Mouse (Mus musculus) kidney, postnatal 25 days (tissue): ENCODE results near the gene Oscar.
"Not testable (repeated sequence)": the region's sequence is repeated elsewhere in the genome, so short reads cannot be mapped to it uniquely, and the experiment has no call there.

Source experiments
- DNase-seq, 2 experiments: peaks; one replicate each; pipeline ENCODE4 v3.0.0; 2021; ENCODE audit warnings: mixed read lengths in 2 of 2

Gene Oscar

DNA sequence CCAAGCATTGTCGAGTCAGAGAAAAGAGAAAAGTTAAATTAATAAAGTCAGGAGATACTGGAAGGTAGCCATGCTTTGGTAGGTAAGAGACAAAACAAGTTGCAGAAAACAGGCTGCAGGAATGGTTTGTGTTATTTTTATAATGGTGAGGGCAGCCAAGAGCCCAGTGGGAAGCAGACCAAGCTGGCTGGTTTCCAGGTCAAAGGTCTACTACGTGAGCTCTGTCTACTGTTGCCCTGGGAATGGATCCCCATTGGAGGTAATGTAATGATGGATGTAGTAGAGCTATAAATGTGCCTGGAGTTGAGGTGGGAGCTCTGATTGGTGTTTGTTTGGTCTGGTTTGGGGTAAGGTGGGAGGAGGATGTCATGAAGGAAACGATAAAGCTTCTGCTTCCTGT, 6.9 kb downstream of the Oscar start:
- peak; percentile 85 to 87 for DNase-seq

GRCm38 (mm10) chr7:3608668-3609067, 7.3 kb downstream of the Oscar start:
- DNase-seq, result no peak

DNA sequence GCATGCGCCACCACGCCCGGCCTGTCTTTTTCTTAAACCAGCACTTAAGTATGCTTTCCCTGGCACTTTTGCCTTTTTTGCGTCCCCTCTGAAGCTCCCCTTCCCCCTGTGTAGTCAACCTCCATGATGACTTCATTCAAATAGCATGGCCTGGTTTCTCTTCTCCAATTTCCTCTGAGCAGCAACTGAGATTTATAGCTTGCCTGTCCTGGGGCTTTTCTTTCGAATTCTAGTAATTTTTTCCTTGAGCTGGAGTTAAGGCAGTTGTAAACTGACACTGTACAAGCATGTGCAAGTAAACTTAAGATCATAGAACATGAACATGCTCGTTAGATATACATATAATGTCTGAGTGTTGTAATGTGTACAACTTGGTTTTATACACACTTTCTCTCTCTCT, 8.6 kb downstream of the Oscar start:
- no peak for DNase-seq

GRCm38 (mm10) chr7:3606798-3607197, 9.2 kb downstream of the Oscar start:
- DNase-seq, result peak; percentile 64 to 67

DNA sequence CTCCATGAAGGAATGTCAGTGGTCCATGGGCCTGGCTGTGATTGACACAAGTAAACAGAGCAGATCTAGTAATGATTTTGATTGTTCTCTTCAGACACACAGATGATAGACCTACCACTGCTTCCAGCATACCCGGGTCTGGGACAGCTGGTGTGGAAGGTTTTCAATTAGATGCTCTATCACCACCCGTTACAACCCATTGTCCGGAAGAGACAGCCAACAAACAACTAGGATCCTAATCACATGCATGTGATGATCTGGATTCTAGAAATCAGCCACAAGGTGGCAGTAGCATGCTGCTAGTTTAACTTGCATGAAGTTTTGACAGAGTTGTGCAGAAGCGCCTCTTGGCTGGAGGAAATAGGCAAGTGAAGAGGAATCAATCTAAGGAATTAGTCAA, 14.8 kb downstream of the Oscar start:
- DNase-seq, result peak; percentile 64 to 87

- not testable (repeated sequence) for DNase-seq
These were observed 18.2 kb downstream of the Oscar start for GRCm38 (mm10) chr7:3597755-3598154.

DNA sequence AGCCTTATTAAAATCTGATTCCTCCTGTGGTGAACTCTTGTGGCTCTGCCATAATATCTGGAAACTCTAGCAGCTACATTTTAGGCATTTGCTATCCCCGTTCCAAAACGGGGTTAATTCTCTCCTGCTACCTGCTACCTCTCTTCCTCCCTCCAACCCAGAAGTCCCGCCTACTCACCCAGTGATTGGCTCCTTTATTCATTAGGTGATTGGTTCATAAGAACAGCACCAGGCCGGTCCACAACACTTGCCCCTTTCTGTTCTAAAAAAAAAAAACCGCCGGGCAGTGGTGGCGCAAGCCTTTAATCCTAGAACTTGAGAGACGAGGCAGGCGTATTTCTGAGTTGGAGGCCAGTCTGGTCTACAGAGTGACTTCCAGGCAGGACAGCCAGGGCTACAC, 20.8 kb downstream of the Oscar start:
- DNase-seq, result peak; percentile 58 to 72

- DNase-seq, result no peak
These were observed 21.3 kb downstream of the Oscar start for GRCm38 (mm10) chr7:3594686-3595085.

- DNase-seq, result no peak
These were observed 22.1 kb downstream of the Oscar start for GRCm38 (mm10) chr7:3593855-3594254.

DNA sequence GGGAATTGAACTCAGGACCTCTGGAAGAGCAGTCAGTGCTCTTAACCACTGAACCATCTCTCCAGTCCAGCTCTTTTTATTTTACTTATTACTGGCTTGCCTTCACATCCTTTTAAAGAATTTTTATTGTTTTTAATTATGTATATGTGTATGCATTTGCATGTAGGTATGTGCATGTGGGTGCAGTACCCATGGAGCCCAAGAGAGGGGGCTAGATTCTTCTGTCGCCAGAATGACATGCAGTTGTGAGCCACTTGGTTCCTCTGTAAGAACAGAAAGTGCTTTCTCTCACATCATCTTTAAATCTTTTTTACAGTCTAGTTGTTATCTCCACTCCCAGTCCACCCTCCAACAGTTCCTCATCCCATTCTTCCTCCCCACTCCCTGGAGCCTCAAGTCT, 24.4 kb downstream of the Oscar start:
- DNase-seq, result no peak

- no peak for DNase-seq
These were observed 25.4 kb downstream of the Oscar start for GRCm38 (mm10) chr7:3590550-3590949.

DNA sequence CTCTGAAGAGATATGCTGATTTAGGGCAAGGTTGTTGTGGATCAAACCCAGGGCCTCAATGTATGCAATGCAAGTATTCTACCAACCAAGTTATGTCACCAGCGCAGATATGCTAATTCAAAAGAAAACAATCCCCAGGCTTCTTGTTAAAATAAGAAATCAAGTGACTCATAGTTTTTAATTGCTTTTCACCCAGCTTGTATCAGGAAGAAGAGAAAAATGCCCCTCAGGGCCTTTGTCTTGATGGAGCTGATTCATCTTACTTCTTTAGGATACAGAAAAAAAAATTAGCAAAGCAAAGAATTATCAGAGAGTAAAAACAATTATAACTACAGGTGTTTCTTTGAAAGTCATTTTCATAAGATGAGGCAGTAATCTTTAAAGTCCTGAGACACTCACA, 28.7 kb downstream of the Oscar start:
- no peak for DNase-seq

DNA sequence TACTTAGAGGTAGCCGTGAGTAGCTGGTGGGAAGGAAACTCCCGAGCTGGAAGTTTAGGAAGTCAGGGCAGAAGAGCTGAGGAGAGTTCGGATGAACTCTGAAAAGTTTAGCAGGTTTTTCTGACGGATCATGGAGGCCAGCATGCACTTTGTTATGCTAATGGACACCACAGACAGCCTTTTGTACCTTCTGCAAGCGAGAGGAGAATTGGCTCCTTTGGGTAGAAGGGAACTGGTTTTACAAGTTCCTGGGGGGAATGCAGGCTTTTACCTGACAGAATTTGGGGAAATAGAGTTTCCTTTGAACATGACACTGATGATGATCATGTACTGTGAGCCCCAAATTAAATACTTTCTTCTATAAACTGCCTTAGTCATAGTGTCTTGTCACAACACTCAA, 29.7 kb downstream of the Oscar start:
- DNase-seq, result no peak

DNA sequence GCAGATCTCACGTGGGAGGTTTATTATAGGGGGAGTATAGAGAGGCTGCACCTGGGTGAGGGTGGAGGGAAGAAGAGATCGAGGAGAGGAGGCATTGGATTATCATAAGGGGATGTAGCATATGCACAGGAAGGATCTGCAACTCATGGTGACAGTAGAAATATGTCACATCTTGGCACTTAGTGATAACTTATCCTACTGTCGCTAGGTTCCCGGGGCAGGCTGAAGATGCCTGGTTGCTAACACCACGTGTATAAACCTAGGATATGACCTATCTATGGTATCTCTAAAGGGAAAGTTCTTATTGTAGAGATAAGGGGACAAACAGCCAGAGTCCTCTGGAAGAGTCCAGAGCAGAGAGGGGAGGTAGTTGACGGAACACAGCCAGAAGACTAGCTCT, 30.2 kb downstream of the Oscar start:
- DNase-seq, result no peak

DNA sequence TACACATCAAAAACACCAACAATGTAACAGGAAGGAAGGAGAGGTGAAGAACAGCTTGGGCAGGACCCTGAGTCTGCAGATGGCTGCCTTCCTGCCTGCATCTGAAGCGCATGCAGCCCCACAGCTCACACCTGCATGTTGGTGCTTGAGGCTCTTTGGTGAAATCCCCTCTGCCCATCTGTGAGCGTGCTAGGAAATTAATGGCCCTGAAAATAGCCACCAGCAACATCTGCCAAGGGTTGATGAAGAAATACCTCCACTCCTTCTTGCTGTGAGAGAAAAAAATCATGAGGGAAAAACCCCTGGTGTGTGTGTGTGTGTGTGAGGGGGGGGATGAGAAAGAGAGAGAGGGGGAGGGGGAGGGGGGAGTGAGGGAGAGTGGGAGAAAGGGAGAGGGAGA, 35.9 kb downstream of the Oscar start:
- DNase-seq, result no peak

GRCm38 (mm10) chr7:3578952-3579546, 36.9 kb downstream of the Oscar start:
- DNase-seq, result no peak

- no peak for DNase-seq
These were observed 37.8 kb downstream of the Oscar start for GRCm38 (mm10) chr7:3578196-3578595.

- DNase-seq, result no peak
These were observed 39.4 kb downstream of the Oscar start for GRCm38 (mm10) chr7:3576354-3577124.

- no peak for DNase-seq
These were observed 41.7 kb downstream of the Oscar start for GRCm38 (mm10) chr7:3574216-3574615.

- no peak for DNase-seq
These were observed 44.1 kb downstream of the Oscar start for GRCm38 (mm10) chr7:3571847-3572246.

DNA sequence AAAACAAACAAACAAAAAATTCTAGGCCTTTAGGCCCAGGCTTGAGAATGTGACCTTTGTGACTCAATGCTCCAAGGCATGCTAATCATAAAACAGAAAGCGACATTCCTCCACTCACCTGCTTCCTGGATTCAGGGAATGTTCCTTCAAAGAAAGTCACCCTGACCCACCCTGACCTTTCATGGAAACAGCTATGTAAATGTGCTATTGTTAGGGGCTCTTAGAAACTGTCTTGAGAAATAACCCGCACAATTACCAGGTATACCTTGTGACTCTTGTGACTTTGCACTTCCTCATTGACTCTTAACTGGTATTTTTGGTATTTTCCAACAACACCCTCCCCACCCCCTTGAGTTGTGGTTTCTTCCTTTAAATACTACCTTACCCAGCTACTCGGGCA, 45.4 kb downstream of the Oscar start:
- not testable (repeated sequence) for DNase-seq

DNA sequence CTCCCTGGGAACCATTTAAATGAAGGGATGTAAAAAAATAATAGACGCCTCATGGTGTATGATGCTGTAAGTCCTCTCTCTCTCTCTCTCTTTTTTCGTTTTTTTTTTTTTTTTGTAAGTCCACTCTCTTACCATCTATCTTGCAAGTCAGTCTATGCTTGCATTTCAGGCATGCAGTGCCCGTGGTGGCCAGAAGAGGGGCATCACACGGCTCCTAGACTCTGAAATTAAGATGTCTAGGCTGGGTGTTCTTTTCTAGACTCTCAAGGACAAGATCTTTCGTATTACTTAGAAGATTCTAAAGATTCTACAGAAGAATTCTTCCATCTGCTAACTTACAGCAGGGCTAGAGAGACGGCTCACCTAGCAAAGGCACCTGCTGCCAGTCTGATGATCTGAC, 46.2 kb downstream of the Oscar start:
- no peak for DNase-seq

DNA sequence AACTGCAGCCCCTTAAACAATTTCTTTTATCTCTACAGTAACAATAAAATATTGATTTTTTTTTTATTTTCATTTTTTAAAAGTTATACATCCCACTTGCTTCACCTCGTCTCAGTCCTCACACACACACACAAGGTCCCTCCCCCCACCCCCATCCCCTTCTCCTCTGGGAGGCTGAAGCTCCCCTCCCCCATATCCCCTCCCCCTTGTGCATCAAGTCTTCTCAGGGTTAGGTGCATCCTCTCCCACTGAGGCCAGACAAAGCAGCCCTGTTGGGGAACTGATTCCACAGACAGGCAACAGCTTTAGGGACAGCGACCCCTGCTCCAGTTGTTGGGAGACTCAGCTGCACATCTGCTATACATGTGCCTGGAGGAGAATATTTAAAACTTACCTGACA, 48.6 kb downstream of the Oscar start:
- DNase-seq, result no peak
